Mouse (Mus musculus) retina, postnatal 7 days (tissue): ENCODE results near the gene Six1.
A peak's percentile ranks its signal among the peaks of the same experiment; 100 is the strongest.
"Not testable (repeated sequence)": the region's sequence is repeated elsewhere in the genome, so short reads cannot be mapped to it uniquely, and the experiment has no call there.

Experiments used
- DNase-seq: peaks from one replicate; pipeline ENCODE4 v3.0.0-alpha.2; 2012; ENCODE audit warnings: low read depth, low spot score

The Six1 gene

DNA sequence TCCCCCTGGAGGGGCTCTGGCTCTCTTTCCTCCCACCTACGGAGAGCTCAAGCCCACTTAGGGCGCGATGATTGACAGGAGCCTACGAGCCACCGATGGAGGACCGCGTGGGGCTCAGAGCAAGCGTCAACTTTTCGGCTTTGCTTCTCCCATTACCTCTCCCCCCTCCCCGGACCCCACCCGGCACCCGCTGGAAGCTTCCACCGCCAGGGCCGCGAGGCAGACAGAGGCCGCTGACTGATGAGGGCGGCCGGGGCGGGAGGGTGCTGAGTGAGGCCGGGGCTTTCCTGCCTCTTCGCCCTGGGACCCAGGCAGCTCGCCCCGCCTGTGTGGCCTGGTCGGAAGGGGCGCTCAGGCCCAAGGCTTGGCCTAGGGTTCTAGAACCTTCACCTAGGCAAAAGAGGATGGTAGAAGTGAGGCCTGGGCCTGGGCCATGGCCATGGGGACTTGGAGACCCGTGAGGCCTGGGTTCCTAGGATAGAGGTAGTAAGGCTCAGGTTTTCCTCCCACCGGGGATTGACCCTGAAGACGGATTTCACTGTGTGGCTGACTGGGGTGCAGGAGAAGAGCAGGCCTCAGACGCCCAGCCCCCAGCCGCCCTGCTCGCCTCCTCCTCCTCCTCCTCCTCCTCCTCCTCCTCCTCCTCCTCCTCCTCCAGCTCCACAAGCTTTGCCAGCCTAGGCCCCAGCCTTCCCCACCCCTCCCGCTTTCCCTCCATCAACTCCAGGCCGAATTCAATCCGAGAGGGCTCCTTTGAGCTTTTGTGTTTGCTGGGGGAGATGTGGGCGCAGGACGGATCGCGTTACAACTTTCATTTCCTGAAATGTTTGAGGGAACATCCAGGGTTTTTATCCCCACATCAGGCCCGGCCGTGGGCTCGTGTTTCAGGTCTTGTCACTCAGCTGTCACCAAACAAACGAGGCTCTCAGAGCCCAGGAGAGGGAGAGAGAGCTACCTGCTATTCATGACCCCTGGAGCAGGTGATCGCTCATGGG is 18.5 kb downstream of the Six1 start:
- DNase-seq, result no peak

DNA sequence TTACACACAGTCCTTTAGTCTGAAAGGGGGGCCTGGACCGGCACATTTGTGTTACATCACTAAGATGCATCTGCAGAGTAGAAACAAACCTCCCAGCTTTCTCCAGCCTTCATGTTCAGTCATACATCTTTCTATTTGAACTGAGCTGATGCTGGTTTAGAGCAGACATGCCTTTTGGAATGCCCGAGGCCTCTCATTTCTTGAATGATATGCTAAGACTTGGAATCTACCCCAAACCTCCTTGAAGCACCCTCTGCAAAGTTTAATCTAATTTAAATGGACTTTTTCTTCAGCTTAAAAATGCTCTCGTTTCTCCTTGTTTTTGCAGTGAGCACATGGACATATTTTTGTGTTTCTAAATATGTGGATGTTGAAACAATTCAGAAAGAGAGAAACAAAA is 21.0 kb downstream of the Six1 start:
- no peak for DNase-seq

GRCm38 (mm10) chr12:73031315-73031714 is 22.4 kb downstream of the Six1 start:
- no peak for DNase-seq

GRCm38 (mm10) chr12:73025490-73025889 is 28.2 kb downstream of the Six1 start:
- no peak for DNase-seq

GRCm38 (mm10) chr12:73020941-73021340 is 32.7 kb downstream of the Six1 start:
- DNase-seq, result peak; percentile 53

DNA sequence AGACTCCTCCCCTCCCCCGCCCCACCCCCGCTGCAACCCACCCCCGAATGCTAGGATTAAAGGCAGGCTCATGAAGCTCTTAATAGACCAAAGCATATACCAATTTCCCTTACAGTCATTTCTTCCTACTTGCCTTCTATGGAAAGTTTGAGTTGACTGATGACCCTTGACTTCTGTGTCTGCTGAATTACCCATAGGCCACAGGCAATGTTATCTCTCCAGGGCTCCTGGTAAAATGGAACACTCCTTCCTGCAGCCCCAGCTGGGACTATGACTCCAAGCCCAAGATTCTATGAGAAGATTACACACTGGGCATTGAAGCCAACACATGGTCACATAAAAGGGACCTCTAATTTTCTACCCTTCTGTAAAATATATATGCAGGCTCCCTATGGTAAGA is 33.3 kb downstream of the Six1 start:
- DNase-seq, result no peak

DNA sequence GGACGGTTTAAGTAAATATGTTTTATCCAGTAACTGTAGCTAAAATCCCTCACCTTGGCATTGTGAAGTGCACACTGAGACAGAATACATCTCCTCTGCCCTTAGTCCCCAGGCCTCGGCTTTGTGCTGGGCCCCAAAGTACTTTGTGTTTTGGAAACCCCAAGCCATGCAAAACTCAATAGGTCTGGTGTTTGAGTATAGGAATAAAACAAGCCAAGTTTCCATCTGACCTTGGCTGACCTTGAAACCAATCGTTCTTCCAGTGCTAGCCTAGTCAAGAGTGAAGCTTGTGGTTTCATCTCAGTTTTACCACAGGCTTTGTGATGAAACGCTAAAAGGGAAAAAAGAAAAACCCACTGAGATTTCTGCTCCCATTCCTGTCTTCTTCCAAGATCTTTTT is 34.8 kb downstream of the Six1 start:
- DNase-seq, result no peak

GRCm38 (mm10) chr12:73016171-73016570 is 37.5 kb downstream of the Six1 start:
- no peak for DNase-seq

- no peak for DNase-seq
These were observed 39.4 kb downstream of the Six1 start for GRCm38 (mm10) chr12:73014311-73014710.

DNA sequence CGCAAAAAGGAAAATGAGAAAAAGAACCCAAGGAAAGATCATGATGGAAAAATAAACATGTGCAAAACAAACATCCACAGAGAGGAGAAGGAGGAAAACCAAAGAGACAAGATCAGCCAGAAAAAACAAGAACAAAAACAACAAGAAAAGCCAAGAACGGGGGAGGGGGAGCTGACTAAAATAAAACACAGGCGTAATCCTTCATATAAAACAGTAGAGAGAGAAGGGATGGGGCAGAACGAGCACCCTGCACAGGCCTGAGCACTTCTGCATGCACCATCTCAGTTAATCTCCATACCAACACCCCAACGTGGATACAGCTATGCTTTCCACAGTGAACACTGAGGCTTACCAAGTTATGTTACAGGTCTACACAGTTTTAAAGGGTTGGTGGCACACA is 40.9 kb downstream of the Six1 start:
- DNase-seq, result no peak

DNA sequence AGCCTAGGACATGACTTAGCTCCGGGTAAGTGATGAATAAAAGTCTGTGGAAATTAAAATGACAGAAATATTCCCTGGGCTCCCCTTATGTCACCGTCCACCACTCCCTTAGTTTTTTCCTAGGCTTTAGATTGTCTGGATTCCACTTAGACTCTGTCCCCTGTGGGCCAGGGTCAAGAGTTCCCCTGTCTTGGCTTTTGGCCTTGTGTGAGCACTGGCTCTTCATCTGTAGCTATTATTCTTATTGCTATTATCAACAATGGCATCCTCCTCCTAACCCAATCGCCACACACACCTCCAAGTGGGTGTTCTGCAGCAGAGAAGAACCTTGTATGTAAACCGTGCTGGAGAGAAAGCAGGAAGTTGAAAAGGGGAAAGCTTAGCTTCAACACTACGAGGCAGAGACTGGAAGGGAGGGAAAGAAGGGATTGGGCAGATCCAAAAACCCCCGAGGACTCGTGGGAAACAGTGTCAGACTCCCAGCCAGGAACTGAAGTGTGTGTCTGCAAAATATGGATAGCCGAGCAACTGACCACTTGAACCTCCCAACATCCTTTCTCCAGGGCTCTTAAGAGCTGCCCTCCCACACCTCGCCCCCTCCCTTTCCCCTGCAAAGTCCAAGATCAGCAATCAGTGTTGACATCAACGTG is 41.4 kb downstream of the Six1 start:
- DNase-seq, result no peak

DNA sequence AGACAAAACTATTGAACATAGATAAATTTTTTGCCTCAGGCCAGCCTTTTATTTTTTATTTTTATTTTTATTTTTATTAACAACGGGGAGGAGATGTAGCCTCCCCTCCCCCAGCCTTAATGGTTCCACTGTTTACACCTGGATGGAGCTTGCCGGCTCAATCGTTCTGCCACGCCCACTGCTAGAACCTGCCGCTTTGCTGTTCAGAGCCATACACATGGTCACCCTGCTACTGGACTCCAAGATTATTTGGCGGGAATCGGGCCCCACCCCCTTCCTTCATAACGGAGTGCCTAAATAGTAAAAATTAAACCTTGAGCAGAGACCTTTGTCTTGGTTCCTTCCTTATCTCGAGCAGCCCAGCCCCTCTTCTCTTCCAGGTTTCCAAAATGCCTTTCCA is 50.8 kb downstream of the Six1 start:
- not testable (repeated sequence) for DNase-seq

DNA sequence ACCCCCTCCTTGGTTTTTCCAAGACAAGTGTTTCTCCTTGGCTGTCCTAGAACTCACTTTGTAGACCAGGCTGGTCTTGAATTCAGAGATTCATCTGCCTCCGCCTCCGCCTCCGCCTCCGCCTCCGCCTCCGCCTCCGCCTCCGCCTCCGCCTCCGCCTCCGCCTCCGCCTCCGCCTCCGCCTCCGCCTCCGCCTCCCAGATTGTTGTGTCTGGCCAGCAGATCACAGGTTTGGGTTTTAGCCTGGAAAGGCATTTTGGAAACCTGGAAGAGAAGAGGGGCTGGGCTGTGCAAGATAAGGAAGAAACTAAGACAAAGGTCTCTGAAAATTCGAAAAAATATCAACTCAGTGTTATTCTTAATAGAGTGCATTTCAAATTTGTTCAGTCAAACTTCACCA is 51.4 kb downstream of the Six1 start:
- DNase-seq, result not testable (repeated sequence)

- no peak for DNase-seq
These were observed 55.3 kb downstream of the Six1 start for GRCm38 (mm10) chr12:72998105-72999001.

DNA sequence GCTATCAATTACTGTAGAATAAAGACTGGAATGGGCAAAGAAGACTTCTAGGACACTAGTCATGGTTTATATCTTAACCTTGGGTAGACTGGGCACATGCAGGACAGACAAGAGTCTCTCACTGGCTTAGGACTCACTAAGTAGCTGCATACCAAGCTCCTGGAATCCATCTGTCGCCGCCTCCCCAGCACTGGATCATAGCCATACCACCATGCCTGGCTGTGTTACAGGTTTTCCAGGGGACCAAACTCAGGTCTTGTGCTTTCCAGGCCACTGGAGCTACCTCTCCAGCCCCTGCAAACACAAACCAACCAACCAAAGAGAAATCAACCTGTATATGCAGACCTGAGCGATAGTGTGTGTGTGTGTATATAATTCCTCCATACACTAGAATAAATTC is 57.0 kb downstream of the Six1 start:
- no peak for DNase-seq
